Mouse (Mus musculus): ENCODE measurements at regions not wholly inside any gene's neighbourhood (a gene's known extent, or its start where the extent isn't known, plus 50 kb on each side); places are given as distances from the start of the nearest gene placed in this dataset.

GRCm38 (mm10) chr7:129974837-129975236, 383.2 kb downstream of the Wdr11 start:
- TF ChIP-seq CTCF (IDR thresholded peaks at IDR 0.05; ENCODE audit: borderline replicate concordance, insufficient read depth, low read depth, low read length) (no peak), POLR2A (IDR thresholded peaks at IDR 0.05; ENCODE audit: borderline replicate concordance, insufficient read depth, low read length) (no peak)
